ENCODE assay signal across 9 mouse cellular contexts in genomic region chr4:136134978-136135873, GRCm38 (mm10). TPM values are rescaled to one million over a fixed set of nuclear protein-coding genes. Genes with fewer than 3 reads are reported as not detected.
DNase-seq lines count a peak whose midpoint lies in the region; ATAC-seq and TF ChIP-seq lines count a peak whose summit lies in the region.
"Had no signal": no experiment of that assay in that cellular context is flagged by ENCODE, and none has a peak within 500 bp of the region (broad histone marks: within the 10 kb centered on the region; RNA-seq: fewer than 3 reads in every experiment).

No protein-coding gene starts in this region.

- H3K4me2 ChIP-seq in forebrain, embryonic 15.5 days (replicated peaks) = peak overlapping the region; percentile 61
- H3K4me2 ChIP-seq in hindbrain, postnatal 0 days (ENCODE audit: low read depth, low read length) = peak overlapping the region; percentile 84
- peak overlapping the region; percentile 85 for H3K4me2 ChIP-seq in limb, embryonic 14.5 days (replicated peaks; ENCODE audit: low read depth, low read length, severe bottlenecking)
- peak overlapping the region; percentile 77 for H3K4me2 ChIP-seq in neural tube, embryonic 15.5 days

- H3K4me3 ChIP-seq in forebrain, embryonic 15.5 days = peak overlapping the region; percentile 45
- peak overlapping the region; percentile 44 for H3K4me3 ChIP-seq in hindbrain, postnatal 0 days (ENCODE audit: low read length)
- peak overlapping the region; percentile 38 for H3K4me3 ChIP-seq in limb, embryonic 14.5 days (replicated peaks; ENCODE audit: low read length)
- peak overlapping the region; percentile 43 for H3K4me3 ChIP-seq in neural tube, embryonic 15.5 days (replicated peaks)

- no peaks in the 10 kb centered on the region for H3K27me3 ChIP-seq in forebrain, embryonic 15.5 days
- no peaks in the 10 kb centered on the region for H3K27me3 ChIP-seq in hindbrain, postnatal 0 days (ENCODE audit: insufficient read depth, low read length)
- no peaks in the 10 kb centered on the region for H3K27me3 ChIP-seq in limb, embryonic 14.5 days (ENCODE audit: control insufficient read depth, insufficient read depth, low read length)
- H3K27me3 ChIP-seq in neural tube, embryonic 15.5 days (replicated peaks) = no peaks in the 10 kb centered on the region

- no peak for TF ChIP-seq CTCF in hindbrain, postnatal 0 days (IDR thresholded peaks at IDR 0.05; ENCODE audit: low read depth)

- peak; percentile 74 to 76 for DNase-seq in frontal cortex, postnatal 10 days (ENCODE audit: low spot score in 2 of 2)
- peak; percentile 42 for DNase-seq in MN1 (ENCODE audit: low spot score)
- DNase-seq in hindbrain, postnatal 0 days (ENCODE audit: low spot score) = peak; percentile 86
- DNase-seq in limb, embryonic 14.5 days (ENCODE audit: low spot score) = peak; percentile 66
- DNase-seq in thymus, postnatal 0 days (ENCODE audit: low spot score) = no peak

- TF ChIP-seq POLR2A in limb, embryonic 14.5 days (IDR thresholded peaks at IDR 0.05; ENCODE audit: borderline replicate concordance, extremely low read depth, insufficient read depth, insufficient read length) = 0 out of 2 replicates have a peak, but pooled peaks have one; percentile 7

- H3K9ac ChIP-seq in forebrain, embryonic 15.5 days (replicated peaks) = peak overlapping the region; percentile 52
- H3K9ac ChIP-seq in hindbrain, postnatal 0 days (replicated peaks; ENCODE audit: low read length) = peak overlapping the region; percentile 56
- H3K9ac ChIP-seq in limb, embryonic 14.5 days (ENCODE audit: low read depth, low read length, severe bottlenecking) = peak overlapping the region; percentile 81
- peak overlapping the region; percentile 50 for H3K9ac ChIP-seq in neural tube, embryonic 15.5 days (replicated peaks)

- H3K27ac ChIP-seq in forebrain, embryonic 15.5 days (replicated peaks) = peak overlapping the region; percentile 94
- peak overlapping the region; percentile 95 for H3K27ac ChIP-seq in hindbrain, postnatal 0 days
- peak overlapping the region; percentile 99 for H3K27ac ChIP-seq in limb, embryonic 14.5 days (replicated peaks; ENCODE audit: low read depth, low read length)
- H3K27ac ChIP-seq in neural tube, embryonic 15.5 days (replicated peaks) = peak overlapping the region; percentile 93

- ATAC-seq in frontal cortex, adult (ENCODE audit: low TSS enrichment) = no peak
- peak; percentile 86 for ATAC-seq in forebrain, embryonic 15.5 days (replicated peaks)
- ATAC-seq in hindbrain, postnatal 0 days = peak; percentile 90
- peak; percentile 71 for ATAC-seq in limb, embryonic 14.5 days (ENCODE audit: low FRiP score, low read depth)
- ATAC-seq in neural tube, embryonic 15.5 days (ENCODE audit: low FRiP score) = peak; percentile 72

- no peaks in the 10 kb centered on the region for H3K9me3 ChIP-seq in forebrain, embryonic 15.5 days
- H3K9me3 ChIP-seq in hindbrain, postnatal 0 days (ENCODE audit: low read length) = no peaks in the 10 kb centered on the region
- H3K9me3 ChIP-seq in limb, embryonic 14.5 days (ENCODE audit: control insufficient read depth, low read length) = no peaks in the 10 kb centered on the region
- no peaks in the 10 kb centered on the region for H3K9me3 ChIP-seq in neural tube, embryonic 15.5 days (replicated peaks)
- H3K9me3 ChIP-seq: G1E had no signal

- 1% methylated on average over 50 of the region's 50 CpGs for WGBS in forebrain, embryonic 15.5 days
- 2% methylated on average over 48 of the region's 50 CpGs for WGBS in hindbrain, postnatal 0 days
- WGBS in limb, embryonic 14.5 days = under 1% methylated on average over 43 of the region's 50 CpGs
- WGBS in neural tube, embryonic 15.5 days = 1% methylated on average over 50 of the region's 50 CpGs

- H3K4me1 ChIP-seq in forebrain, embryonic 15.5 days = peaks cover 32% of the 10 kb centered on the region
- peaks cover 18% of the 10 kb centered on the region for H3K4me1 ChIP-seq in hindbrain, postnatal 0 days (ENCODE audit: insufficient read depth, low read length)
- peaks cover 45% of the 10 kb centered on the region for H3K4me1 ChIP-seq in limb, embryonic 14.5 days (ENCODE audit: control insufficient read depth, insufficient read depth, low read length)
- H3K4me1 ChIP-seq in neural tube, embryonic 15.5 days = peaks cover 43% of the 10 kb centered on the region

- no peaks in the 10 kb centered on the region for H3K36me3 ChIP-seq in forebrain, embryonic 15.5 days
- H3K36me3 ChIP-seq in hindbrain, postnatal 0 days (ENCODE audit: insufficient read depth, low read length) = no peaks in the 10 kb centered on the region
- no peaks in the 10 kb centered on the region for H3K36me3 ChIP-seq in limb, embryonic 14.5 days (ENCODE audit: control insufficient read depth, insufficient read depth, low read length)
- no peaks in the 10 kb centered on the region for H3K36me3 ChIP-seq in neural tube, embryonic 15.5 days
- H3K36me3 ChIP-seq: G1E had no signal

RNA-seq across cellular contexts. Expression of gene Id3, which starts 8.1 kb away (rescaled TPM):
- 87.3 and 98.1 TPM in 2 replicates for polyA plus RNA-seq in forebrain, embryonic 15.5 days (2015; fragmentation: Nextera tagmentation; extraction: Ambion mirVana)
- 204 and 344 TPM in 2 replicates for total RNA-seq in hindbrain, postnatal 0 days (2014; rRNA removed)
- 253 and 254 TPM in 2 replicates for polyA plus RNA-seq in hindbrain, postnatal 0 days (2015; fragmentation: Nextera tagmentation; extraction: Ambion mirVana)
- polyA plus RNA-seq in limb, embryonic 14.5 days (2012; rRNA removed) = 417 and 561 TPM in 2 replicates
- 500 and 565 TPM in 2 replicates for polyA plus RNA-seq in limb, embryonic 14.5 days (2014; fragmentation: Nextera tagmentation; extraction: Ambion mirVana)
- 227 TPM in 2 replicates for polyA plus RNA-seq in neural tube, embryonic 15.5 days (2015; fragmentation: Nextera tagmentation; extraction: Ambion mirVana)
- polyA plus RNA-seq in thymus, postnatal 0 days (2015; fragmentation: Nextera tagmentation; extraction: Ambion mirVana) = 262 and 327 TPM in 2 replicates
- polyA plus RNA-seq: G1E had no signal

RNA-seq across cellular contexts. Expression of gene E2f2, which starts 37.0 kb away (rescaled TPM):
- 5.4 and 6.0 TPM in 2 replicates for polyA plus RNA-seq in forebrain, embryonic 15.5 days (2015; fragmentation: Nextera tagmentation; extraction: Ambion mirVana)
- total RNA-seq in hindbrain, postnatal 0 days (2014; rRNA removed) = 3.5 and 3.7 TPM in 2 replicates
- polyA plus RNA-seq in hindbrain, postnatal 0 days (2015; fragmentation: Nextera tagmentation; extraction: Ambion mirVana) = 2.3 and 2.4 TPM in 2 replicates
- 8.9 and 9.4 TPM in 2 replicates for polyA plus RNA-seq in limb, embryonic 14.5 days (2012; rRNA removed)
- 5.9 and 6.8 TPM in 2 replicates for polyA plus RNA-seq in limb, embryonic 14.5 days (2014; fragmentation: Nextera tagmentation; extraction: Ambion mirVana)
- 2.1 and 4.4 TPM in 2 replicates for polyA plus RNA-seq in neural tube, embryonic 15.5 days (2015; fragmentation: Nextera tagmentation; extraction: Ambion mirVana)
- polyA plus RNA-seq in thymus, postnatal 0 days (2015; fragmentation: Nextera tagmentation; extraction: Ambion mirVana) = 58.9 and 64.1 TPM in 2 replicates
